Mouse (Mus musculus): ENCODE measurements around the gene Methig1.

- TF ChIP-seq ZNF384 (IDR thresholded peaks at IDR 0.05; ENCODE audit: low read depth, low read length) (no peak), MAFK (IDR thresholded peaks at IDR 0.05; ENCODE audit: insufficient read depth, low read depth, low read length) (no peak), HCFC1 (IDR thresholded peaks at IDR 0.05; ENCODE audit: borderline replicate concordance, insufficient read depth, low read length) (no peak), ZC3H11A (IDR thresholded peaks at IDR 0.05; ENCODE audit: borderline replicate concordance, low read depth, low read length) (no peak)
These were observed 49.8 kb downstream of the Methig1 start for GRCm38 (mm10) chr15:100402798-100403197.

Data from ES-E14 (cell line).